Mouse (Mus musculus) testis, adult 2 months (tissue): ENCODE results near the gene Daam2.

ENCODE experiments used
- CTCF ChIP-seq: fragments of 200-500 bp; IDR thresholded peaks from 2 replicates; pipeline ENCODE4 v1.5.1; 2012; ENCODE audit warnings: low read depth, mild to moderate bottlenecking, inconsistent platforms, low read length, moderate library complexity; ENCODE audit not compliant: control insufficient read depth, insufficient read depth, insufficient replicate concordance
- POLR2A ChIP-seq: fragments of 200-500 bp; IDR thresholded peaks from 2 replicates; pipeline ENCODE4 v1.6.1; 2012; ENCODE audit warnings: low read depth, mild to moderate bottlenecking, inconsistent platforms, low read length, moderate library complexity; ENCODE audit not compliant: control insufficient read depth

GRCm38 (mm10) chr17:49450922-49451321 is 113.2 kb downstream of the Daam2 start:
- TF ChIP-seq POLR2A (no peak), CTCF (no peak)
